Mouse (Mus musculus) midbrain, embryonic 14.5 days (tissue): ENCODE data around the gene Srp54a. TPM values are rescaled to one million over a fixed set of nuclear protein-coding genes. Genes with fewer than 3 reads are reported as not detected.
"Not testable (repeated sequence)": the region's sequence is repeated elsewhere in the genome, so short reads cannot be mapped to it uniquely, and the experiment has no call there.

Experiments
- ATAC-seq: fragments of 200-750 bp; cut with Nextera tagmentation; 2 replicates; pipeline ENCODE4 v1.8.0; 2017; ENCODE audit warnings: moderate number of reproducible peaks, moderate library complexity; ENCODE audit not compliant: low FRiP score, low TSS enrichment
- DNase-seq: peaks from one replicate; pipeline ENCODE4 v3.0.0-alpha.2; 2015
- H3K27ac ChIP-seq: fragments of 300-500 bp; sonication (generic); replicated peaks from 2 replicates; pipeline ENCODE4 v1.5.1; 2014; ENCODE audit warnings: mild to moderate bottlenecking, low read depth, low read length, moderate library complexity
- H3K27me3 ChIP-seq: fragments of 300-500 bp; sonication (generic); 2 replicates; pipeline ENCODE4 v1.6.1; 2014; ENCODE audit warnings: low read length, control low read depth, mixed read lengths; ENCODE audit not compliant: control insufficient read depth, insufficient read depth
- H3K36me3 ChIP-seq: fragments of 300-500 bp; sonication (generic); 2 replicates; pipeline ENCODE4 v1.6.1; 2014; ENCODE audit warnings: low read length, control low read depth; ENCODE audit not compliant: control insufficient read depth, insufficient read depth
- H3K4me1 ChIP-seq: fragments of 300-500 bp; sonication (generic); 2 replicates; pipeline ENCODE4 v1.6.1; 2014; ENCODE audit warnings: mild to moderate bottlenecking, antibody characterized with exemption, low read length, control low read depth; ENCODE audit not compliant: control insufficient read depth, insufficient read depth
- H3K4me2 ChIP-seq: fragments of 300-500 bp; sonication (generic); 2 replicates; pipeline ENCODE4 v1.6.1; 2014; ENCODE audit warnings: mild to moderate bottlenecking, low read length, moderate library complexity
- H3K4me3 ChIP-seq: fragments of 300-500 bp; sonication (generic); replicated peaks from 2 replicates; pipeline ENCODE4 v1.5.1; 2014; ENCODE audit warnings: low read depth, low read length
- H3K9ac ChIP-seq: fragments of 300-500 bp; sonication (generic); replicated peaks from 2 replicates; pipeline ENCODE4 v1.6.1; 2014; ENCODE audit warnings: mild to moderate bottlenecking, low read length, moderate library complexity
- H3K9me3 ChIP-seq: fragments of 300-500 bp; sonication (generic); 2 replicates; pipeline ENCODE4 v1.6.1; 2016; ENCODE audit warnings: low read length, control low read depth, mixed read lengths; ENCODE audit not compliant: control insufficient read depth
- WGBS: fragments of 180-500 bp; shearing (Covaris S2); extraction: QIAGEN DNeasy Blood & Tissue Kit; methylation state at CpG from one replicate; pipeline ENCODE4 v1.1.7; 2014; 5-methylcytosine and 5-hydroxymethylcytosine counted together
- polyA plus RNA-seq: library from polyadenylated mRNA; unstranded; fragments of >200 nt; fragmentation: Nextera tagmentation; extraction: Ambion mirVana; gene quantifications from 2 replicates; pipeline ENCODE4 v1.2.1, GENCODE M21; 2014

Gene Srp54a
- polyA plus RNA-seq, 1 experiment from 2014 or later = 227 TPM

DNA sequence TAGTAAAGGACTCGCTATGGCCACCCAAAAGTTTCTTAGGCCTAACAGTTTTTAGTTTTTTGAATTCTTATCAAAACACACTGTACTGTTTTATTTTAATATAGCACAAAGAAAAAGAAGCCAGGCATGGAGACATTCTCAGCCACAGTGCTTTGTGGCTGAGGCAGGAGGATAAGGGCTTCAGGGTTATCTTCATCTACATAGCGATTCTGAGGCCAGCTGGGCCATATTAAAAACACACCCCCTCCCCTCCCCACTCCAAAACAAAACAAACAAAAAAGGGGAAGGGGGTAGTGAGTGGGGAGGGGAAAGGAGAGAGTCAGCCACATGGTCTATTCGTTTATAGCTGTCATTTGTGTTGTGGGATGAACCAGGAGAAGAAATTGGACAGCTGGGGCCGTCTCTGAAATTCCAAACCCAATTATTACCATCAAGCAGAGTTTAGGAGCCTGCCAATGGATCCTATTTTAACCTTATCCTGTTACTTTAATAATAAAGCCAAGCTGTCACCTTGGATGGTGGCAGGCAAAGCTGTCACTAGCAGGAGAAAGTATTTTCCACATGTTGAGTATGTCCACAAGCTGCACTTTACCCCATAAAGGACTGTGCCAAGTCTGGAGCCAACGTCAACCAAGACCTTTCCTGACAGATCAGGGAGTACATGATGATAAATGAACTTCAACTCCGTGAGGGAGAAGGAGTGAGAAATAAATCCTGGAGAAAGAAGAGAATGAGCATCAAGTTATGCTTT, 21.0 kb upstream of the Srp54a start:
- no peak overlapping the region for H3K4me3 ChIP-seq
- no peaks in the 10 kb centered on the region for H3K9me3 ChIP-seq
- no peaks in the 10 kb centered on the region for H3K27me3 ChIP-seq
- DNase-seq (no peak), ATAC-seq (no peak)
- H3K4me2 ChIP-seq = no peak overlapping the region
- no peaks in the 10 kb centered on the region for H3K4me1 ChIP-seq
- WGBS = 85% methylated on average over 6 of the region's 6 CpGs
- no peak overlapping the region for H3K27ac ChIP-seq
- H3K36me3 ChIP-seq = peaks cover 12% of the 10 kb centered on the region; the same call in 1 of the 2 replicates
- no peak overlapping the region for H3K9ac ChIP-seq

DNA sequence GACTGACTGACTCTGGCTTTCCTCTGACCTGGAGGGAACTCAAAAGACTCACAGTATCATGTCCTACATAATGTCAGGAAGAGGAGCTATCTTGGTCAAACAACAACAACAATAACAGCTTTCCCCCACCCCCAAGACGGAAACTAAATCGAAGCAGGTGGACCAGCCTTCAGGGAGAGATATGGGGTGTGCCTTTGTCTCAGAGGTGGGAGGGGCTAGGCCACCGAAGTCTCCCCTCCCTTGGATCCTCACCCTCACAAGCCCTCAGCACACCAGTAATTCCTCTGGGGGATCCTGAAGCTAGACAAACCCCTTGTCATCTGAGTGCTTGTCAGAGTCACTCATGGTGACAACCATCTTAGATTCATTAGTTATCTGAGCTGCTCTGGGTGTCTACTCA, 20.2 kb upstream of the Srp54a start:
- no peak for ATAC-seq
- 89% methylated on average over 3 of the region's 3 CpGs for WGBS

GRCm38 (mm10) chr12:55060212-55060898, 19.7 kb upstream of the Srp54a start:
- peaks cover 9% of the 10 kb centered on the region; the same call in 1 of the 2 replicates for H3K36me3 ChIP-seq
- no peaks in the 10 kb centered on the region for H3K4me1 ChIP-seq
- H3K4me2 ChIP-seq = no peak overlapping the region
- DNase-seq (no peak), ATAC-seq (no peak)
- no peak overlapping the region for H3K9ac ChIP-seq
- no peaks in the 10 kb centered on the region for H3K9me3 ChIP-seq
- 94% methylated on average over 6 of the region's 6 CpGs for WGBS
- H3K4me3 ChIP-seq = no peak overlapping the region
- no peak overlapping the region for H3K27ac ChIP-seq
- no peaks in the 10 kb centered on the region for H3K27me3 ChIP-seq

More for the DNA sequence above, 20.2 kb upstream of the Srp54a start:
- no peak overlapping the region for H3K9ac ChIP-seq
- no peak for DNase-seq
- no peaks in the 10 kb centered on the region for H3K9me3 ChIP-seq
- no peaks in the 10 kb centered on the region for H3K27me3 ChIP-seq
- no peak overlapping the region for H3K4me2 ChIP-seq
- no peak overlapping the region for H3K4me3 ChIP-seq
- peaks cover 9% of the 10 kb centered on the region; the same call in 1 of the 2 replicates for H3K36me3 ChIP-seq
- H3K27ac ChIP-seq = no peak overlapping the region
- no peaks in the 10 kb centered on the region for H3K4me1 ChIP-seq

DNA sequence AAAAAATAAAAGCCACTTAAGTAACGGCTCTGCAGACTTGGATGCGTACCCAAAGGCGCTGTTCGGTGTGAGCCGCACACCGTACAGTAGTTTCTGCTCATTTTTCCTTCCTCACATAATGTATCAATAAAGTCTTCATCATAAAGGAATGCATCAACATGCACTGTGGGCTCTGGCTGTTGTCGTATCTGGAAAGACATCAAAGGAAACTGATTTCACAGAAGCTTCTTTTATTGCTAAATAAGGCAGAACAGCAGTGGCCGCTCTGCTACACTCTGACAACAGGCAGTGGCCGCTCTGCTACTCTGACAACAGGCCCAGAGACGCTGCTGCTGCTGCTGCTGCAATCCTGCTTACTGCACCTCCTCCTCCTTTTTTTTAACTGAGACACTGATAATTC, 19.1 kb upstream of the Srp54a start:
- ATAC-seq = no peak
- Histone ChIP-seq H3K27me3 (no peaks in the 10 kb centered on the region), H3K4me2 (no peak overlapping the region), H3K9me3 (no peaks in the 10 kb centered on the region), H3K36me3 (peaks cover 9% of the 10 kb centered on the region; the same call in 1 of the 2 replicates), H3K4me3 (no peak overlapping the region), H3K4me1 (no peaks in the 10 kb centered on the region), H3K9ac (no peak overlapping the region), H3K27ac (no peak overlapping the region)
- DNase-seq = peak; percentile 14
- WGBS = 79% methylated on average over 10 of the region's 10 CpGs

- no peak for DNase-seq
- no peak for ATAC-seq
- Histone ChIP-seq H3K9me3 (no peaks in the 10 kb centered on the region), H3K4me2 (no peak overlapping the region), H3K9ac (no peak overlapping the region), H3K4me1 (no peaks in the 10 kb centered on the region), H3K27me3 (no peaks in the 10 kb centered on the region), H3K36me3 (peaks cover 9% of the 10 kb centered on the region; the same call in 1 of the 2 replicates), H3K27ac (no peak overlapping the region), H3K4me3 (no peak overlapping the region)
- WGBS = 98% methylated on average over 1 of the region's 1 CpGs
Measured at GRCm38 (mm10) chr12:55062141-55062540, 17.9 kb upstream of the Srp54a start.

DNA sequence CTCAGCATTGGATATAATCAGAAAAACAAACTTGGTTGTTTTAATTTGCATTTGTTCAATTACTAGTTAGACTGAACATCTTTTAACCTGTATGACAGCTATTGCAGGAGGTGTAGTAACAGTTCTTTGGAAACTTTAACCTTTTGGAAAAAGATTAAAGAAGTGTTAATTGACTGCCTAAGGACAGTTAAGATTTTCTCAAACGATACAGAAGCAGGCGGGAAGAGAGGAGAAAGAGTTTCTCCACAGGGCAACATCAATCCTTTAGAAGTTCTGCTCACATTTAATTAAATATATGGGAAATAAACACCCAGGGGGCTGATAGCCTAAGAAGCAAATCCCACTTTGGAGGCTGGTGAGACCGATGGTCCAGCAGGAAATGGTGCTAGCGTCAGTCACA, 7.6 kb upstream of the Srp54a start:
- DNase-seq = no peak
- Histone ChIP-seq H3K4me1 (no peaks in the 10 kb centered on the region), H3K4me2 (no peak overlapping the region), H3K4me3 (no peak overlapping the region), H3K27ac (no peak overlapping the region), H3K27me3 (no peaks in the 10 kb centered on the region), H3K9ac (no peak overlapping the region), H3K36me3 (no peaks in the 10 kb centered on the region), H3K9me3 (no peaks in the 10 kb centered on the region)
- WGBS = 89% methylated on average over 4 of the region's 4 CpGs
- ATAC-seq = no peak

DNA sequence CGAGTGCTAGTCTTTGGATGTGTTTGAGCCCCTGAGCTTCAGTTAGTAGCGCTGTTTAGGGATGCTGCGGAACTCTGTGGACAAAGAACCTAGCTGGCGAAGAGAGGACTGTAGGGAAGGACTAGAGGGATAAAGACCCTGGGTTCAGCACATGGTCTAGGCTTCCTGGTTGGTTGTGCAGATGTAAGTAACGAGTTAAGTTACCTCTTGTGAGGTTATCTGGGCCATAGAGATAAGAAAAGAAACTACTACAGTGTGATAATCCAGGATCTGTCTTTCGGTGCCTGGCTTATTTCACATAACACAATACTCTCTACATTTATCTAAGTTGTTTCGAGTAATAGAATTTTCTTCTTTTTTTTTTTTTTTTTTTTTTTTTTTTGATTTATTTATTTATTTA, 6.4 kb upstream of the Srp54a start:
- WGBS = 95% methylated on average over 7 of the region's 7 CpGs
- Histone ChIP-seq H3K9me3 (no peaks in the 10 kb centered on the region), H3K27me3 (no peaks in the 10 kb centered on the region), H3K4me3 (no peak overlapping the region), H3K4me2 (no peak overlapping the region), H3K36me3 (no peaks in the 10 kb centered on the region), H3K27ac (no peak overlapping the region), H3K4me1 (no peaks in the 10 kb centered on the region), H3K9ac (no peak overlapping the region)
- ATAC-seq (no peak), DNase-seq (no peak)

DNA sequence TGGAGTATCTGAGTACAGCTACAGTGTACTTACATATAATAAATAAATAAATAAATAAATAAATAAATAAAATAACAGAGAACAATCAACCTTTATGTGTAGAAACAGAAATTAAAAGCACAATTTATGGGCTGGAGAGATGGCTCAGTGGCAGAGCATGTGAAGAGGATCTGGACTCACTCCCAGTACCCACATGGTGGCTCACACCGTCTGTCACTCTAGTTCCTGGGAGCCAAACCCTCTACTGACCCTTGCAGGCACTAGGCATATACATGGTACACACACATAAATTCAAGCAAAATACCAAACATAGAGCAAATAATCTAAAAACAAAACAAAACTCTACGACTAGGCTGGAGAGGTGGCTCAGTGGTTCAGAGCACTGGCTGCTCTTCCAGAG, 4.8 kb upstream of the Srp54a start:
- no peak overlapping the region for H3K4me3 ChIP-seq
- H3K9me3 ChIP-seq = no peaks in the 10 kb centered on the region
- ATAC-seq = no peak
- no peaks in the 10 kb centered on the region for H3K36me3 ChIP-seq
- DNase-seq = no peak
- 0 out of 2 replicates have a peak, but pooled peaks cover 4% of the 10 kb centered on the region for H3K4me1 ChIP-seq
- no peak overlapping the region for H3K9ac ChIP-seq
- 90% methylated on average over 2 of the region's 2 CpGs for WGBS
- H3K27me3 ChIP-seq = no peaks in the 10 kb centered on the region
- no peak overlapping the region for H3K27ac ChIP-seq
- no peak overlapping the region for H3K4me2 ChIP-seq

- not testable (repeated sequence) for H3K4me1 ChIP-seq, H3K36me3 ChIP-seq, H3K27me3 ChIP-seq, H3K4me2 ChIP-seq, H3K9ac ChIP-seq, H3K4me3 ChIP-seq, H3K27ac ChIP-seq, ATAC-seq, H3K9me3 ChIP-seq
- peak; percentile 33 for DNase-seq
- WGBS = 46% methylated on average over 2 of the region's 2 CpGs
Measured at GRCm38 (mm10) chr12:55078706-55079105, 1.4 kb upstream of the Srp54a start.
